Mouse (Mus musculus) adrenal gland, adult 8-10 months (tissue): ENCODE measurements at regions not wholly inside any gene's neighbourhood (a gene's known extent, or its start where the extent isn't known, plus 50 kb on each side); places are given as distances from the start of the nearest gene placed in this dataset.

Experiments used
- DNase-seq: peaks from one replicate; pipeline ENCODE4 v3.0.0; 2022

GRCm38 (mm10) chr9:30578213-30578612 is 151.3 kb downstream of the Snx19 start:
- DNase-seq = no peak

DNA sequence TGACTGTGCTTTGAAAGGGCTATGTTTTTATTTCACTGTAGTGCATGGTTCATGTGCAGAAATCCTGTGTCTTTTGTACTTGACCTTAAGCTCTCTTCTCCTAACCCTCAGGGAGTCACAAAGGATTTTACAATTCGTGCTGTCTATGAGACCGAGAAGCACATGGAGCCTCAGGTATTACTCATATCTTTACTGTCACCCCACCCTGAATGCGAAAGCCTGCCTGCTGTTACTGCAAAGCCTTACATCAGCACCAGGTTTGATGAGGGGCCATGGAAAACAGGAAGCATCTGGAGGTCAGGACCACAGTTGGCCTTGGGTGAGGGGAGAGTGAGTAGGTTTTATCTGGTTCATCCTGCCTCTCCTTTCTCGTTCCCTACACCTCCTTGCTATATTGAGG is 150.3 kb downstream of the Snx19 start:
- DNase-seq = no peak

GRCm38 (mm10) chr9:30575531-30575930 is 148.6 kb downstream of the Snx19 start:
- no peak for DNase-seq

DNA sequence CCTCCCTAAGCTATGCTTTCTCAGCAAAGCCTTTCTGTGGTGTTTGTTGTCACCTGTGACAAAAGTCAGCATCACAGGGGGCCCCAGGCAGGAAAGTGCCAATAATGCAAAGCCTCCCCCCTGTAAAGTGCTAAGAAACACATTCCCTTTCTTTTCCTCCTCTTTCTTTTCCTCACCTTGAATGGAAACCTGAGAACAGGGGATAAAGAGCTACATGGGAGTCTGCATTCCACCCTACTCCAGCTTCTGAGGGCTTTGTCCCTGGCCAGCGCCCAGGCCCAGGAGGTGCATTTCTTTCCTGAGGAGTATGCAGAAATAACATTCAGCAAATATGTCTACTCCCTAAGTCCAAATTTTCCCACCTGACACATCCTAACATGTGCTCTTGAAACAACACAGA is 146.4 kb downstream of the Snx19 start:
- no peak for DNase-seq

GRCm38 (mm10) chr9:30571014-30571413 is 144.1 kb downstream of the Snx19 start:
- no peak for DNase-seq

DNA sequence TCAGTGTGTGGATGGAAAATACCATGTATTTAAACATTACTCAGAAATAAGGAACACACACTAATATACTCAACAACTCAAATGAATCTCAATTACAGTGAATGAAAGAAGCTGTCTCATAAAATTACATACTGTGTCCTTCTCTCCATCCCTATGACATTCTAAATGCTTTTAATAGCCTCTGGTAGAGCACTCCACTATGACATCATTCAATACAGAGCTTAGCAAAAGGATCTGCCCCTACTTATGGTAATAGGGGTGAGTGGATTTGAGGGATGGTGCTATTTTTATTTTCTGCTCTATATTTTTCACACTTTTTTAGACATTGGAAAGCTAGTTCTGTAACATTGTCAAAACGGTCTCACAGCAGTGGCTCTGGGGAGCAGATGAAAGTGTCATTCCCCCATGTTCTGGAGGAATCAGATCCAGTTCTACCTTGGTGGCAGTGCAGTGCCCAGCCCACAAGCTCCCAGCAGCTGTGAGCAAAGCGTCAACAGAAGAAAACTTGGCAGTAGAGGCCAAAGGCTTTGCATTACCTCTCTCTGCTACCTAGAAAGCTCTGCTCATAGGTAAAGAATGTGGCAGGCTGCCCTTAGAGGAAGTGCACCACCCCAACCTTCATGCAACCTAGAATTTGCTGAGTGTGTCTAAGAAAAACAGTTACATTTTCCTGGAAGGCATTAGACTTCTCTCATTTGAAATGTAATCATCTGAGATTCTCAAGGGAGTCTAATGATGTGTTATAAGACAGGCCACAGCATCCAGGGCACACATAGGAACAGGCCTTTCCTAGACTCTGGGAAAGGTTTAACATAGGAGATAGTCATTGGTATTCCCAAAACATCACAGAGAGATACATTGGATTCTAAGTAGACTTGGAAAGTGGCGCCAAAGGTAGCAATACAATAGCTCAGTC is 138.1 kb downstream of the Snx19 start:
- no peak for DNase-seq

DNA sequence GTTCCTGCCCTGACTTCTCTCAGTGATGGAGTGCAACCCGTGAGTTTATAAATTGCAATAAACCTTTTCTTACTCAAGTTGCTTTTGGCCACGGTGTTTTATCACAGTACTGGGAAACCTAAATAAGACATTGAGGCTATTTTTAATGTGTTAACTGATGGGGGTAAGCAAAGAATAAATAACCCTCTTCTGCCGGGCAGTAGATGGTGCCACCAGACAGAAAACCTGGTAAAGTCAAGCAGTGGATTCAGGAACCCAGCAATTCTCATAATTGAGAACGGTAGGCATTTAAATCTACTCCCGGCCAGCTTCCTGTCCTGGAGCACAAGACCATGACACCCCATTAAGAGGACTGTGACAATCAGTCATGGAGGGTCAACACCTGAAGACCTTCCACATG is 136.5 kb downstream of the Snx19 start:
- no peak for DNase-seq

- no peak for DNase-seq
These were observed 128.0 kb downstream of the Snx19 start for GRCm38 (mm10) chr9:30554908-30555307.

- DNase-seq = no peak
These were observed 125.8 kb downstream of the Snx19 start for GRCm38 (mm10) chr9:30552721-30553120.

GRCm38 (mm10) chr9:30549892-30550515 is 123.1 kb downstream of the Snx19 start:
- no peak for DNase-seq

GRCm38 (mm10) chr9:30539858-30540257 is 113.0 kb downstream of the Snx19 start:
- no peak for DNase-seq

DNA sequence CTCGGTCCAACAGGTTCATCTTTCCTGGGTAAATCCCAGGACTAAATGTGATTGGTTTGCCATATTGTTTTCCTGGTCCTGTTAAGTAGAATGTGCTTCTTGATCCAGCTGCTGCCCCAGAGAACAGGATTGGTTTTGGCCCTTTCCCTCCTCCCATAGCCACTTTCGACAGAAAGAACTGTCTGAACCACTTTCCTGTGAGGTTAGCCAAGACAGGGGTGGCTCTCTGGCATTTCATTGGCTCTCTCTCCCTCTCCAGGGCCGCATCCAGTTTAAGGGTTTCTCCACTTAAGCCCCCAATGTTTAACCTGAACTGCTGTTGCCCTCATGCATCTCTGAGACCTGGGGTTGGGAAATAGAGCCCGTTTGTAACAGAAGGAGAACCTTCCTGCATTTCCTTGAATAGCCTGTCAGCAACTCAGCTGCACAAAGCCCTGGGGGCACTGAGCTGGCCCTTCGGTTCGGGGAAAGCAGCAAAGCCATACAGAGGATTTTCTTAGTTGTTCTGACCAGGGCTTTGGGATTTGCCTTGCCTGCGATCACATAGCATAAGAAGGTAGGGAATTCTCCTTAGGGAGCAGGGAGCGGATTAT is 109.7 kb downstream of the Snx19 start:
- no peak for DNase-seq

- DNase-seq = no peak
These were observed 108.1 kb downstream of the Snx19 start for GRCm38 (mm10) chr9:30534961-30535360.

GRCm38 (mm10) chr9:30533780-30534343 is 107.0 kb downstream of the Snx19 start:
- DNase-seq = no peak

DNA sequence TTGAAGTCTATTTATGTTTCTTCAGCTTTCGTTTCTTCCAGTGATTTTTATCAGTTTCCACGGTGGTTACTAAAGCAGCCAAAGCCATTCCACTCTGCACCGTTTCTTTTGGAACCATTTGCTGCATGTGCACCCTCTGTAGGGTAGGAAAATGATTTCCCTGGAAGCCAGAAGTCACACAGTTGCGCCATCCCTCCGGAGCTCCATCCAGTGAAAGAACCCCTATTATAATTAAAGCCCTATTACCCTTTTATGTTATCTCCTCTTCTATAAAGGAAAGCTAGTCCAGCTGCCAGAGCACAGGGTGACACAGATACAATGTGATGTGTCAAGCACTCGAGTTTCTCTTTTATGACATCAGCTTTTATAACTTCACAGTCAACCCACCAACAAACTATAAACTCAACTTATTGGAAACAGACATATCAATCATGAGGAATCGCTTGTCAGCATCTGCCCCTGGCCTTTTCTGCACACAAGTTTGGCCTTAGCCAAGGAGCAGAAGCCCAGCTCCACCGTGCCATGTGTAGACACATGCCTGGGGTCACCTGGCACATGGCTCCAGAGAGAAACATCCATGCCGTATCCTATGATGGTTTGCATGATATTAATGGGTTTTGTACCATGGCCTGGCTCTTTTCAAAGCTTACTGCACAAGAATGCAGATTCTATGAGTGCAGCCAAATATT is 106.3 kb downstream of the Snx19 start:
- no peak for DNase-seq

DNA sequence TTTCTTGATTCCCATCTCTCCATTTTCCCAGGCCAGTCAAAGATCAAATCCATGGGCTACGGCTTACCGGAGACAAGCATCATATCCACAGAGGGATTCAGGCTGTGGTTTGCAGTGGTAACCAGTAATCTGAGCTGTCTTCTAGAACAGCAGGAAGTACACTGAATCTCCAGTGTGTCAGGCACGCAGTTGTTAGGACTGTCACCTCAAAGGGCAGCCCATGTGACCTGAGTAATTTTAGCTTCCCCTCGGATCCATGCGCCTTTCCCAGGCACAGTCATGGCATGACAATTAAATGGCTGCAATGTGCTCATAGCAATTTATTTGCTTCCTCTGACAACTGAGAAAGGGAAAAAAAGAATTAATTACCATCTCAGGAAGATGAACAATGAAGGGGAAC is 98.2 kb downstream of the Snx19 start:
- DNase-seq = no peak

DNA sequence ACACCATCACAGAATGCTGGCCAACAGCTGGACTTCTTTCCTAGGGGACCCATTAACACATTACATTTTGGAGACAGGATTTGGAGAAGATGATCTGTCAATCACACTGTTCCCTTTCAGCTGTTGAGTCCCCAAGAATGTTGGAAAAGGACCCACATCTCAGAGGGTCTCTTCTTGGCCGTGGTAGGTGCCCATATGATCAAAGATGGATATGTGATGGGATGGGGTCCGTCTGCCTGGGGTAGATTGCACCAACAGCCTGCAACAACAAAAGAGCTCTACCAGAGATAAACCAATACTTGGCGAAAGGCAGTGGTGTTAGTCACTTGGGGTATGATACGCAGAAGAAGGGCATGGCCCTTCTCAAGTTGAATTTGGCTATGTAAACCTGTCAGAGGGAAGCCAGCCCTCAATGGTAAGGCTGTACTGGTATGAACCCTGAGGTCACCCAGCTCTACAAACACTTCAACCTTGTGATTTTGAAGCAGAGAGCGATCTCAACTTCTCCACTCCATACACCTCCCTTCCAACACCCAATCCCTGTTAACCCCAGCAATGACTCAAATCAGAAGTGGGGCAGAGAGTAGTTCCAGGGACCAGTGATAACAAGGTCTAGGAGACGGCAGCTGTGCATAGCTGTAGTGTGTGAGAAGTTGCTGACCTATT is 97.6 kb downstream of the Snx19 start:
- no peak for DNase-seq

- DNase-seq = no peak
These were observed 96.9 kb downstream of the Snx19 start for GRCm38 (mm10) chr9:30523852-30524251.

- DNase-seq = no peak
These were observed 95.9 kb downstream of the Snx19 start for GRCm38 (mm10) chr9:30522595-30523350.

DNA sequence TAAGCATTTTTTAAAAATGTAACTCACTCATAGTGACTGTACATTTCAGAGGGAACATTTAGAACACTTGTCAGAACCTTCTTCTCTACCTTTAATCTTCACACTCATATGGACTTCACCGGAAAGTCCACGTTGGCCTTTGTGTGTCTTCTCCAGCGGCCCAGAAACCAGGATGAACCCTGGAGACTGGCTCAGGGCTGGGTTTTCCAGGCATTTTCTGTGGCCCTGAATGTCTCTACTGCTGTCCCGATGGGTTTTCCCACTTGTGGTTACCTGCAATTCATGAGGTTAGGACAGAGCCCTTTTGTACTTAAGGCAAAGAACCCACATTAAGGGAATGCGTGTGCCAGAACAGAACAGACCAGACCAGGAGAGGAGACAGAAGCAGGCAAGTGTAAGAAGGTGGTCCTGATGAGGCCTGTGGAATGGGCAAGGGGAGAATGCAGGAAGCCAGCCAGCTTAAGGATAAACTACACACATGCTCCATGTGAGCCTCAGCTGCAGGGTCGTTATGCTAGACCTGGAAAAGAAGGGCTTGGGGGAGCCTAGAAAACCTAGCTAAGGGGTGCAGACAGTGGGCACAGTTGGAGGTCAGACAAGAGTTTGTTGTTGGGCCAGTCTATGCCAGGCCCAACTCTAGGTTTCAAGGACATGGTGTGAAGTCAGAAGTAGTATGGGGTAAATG is 94.8 kb downstream of the Snx19 start:
- DNase-seq = no peak
